Mouse (Mus musculus): Measurements from ENCODE around the gene Pced1b. TPM values are rescaled to one million over a fixed set of nuclear protein-coding genes. Genes with fewer than 3 reads are reported as not detected.

The Pced1b gene
- polyA plus RNA-seq, 1 experiment from 2014 or later = 3.4 TPM

DNA sequence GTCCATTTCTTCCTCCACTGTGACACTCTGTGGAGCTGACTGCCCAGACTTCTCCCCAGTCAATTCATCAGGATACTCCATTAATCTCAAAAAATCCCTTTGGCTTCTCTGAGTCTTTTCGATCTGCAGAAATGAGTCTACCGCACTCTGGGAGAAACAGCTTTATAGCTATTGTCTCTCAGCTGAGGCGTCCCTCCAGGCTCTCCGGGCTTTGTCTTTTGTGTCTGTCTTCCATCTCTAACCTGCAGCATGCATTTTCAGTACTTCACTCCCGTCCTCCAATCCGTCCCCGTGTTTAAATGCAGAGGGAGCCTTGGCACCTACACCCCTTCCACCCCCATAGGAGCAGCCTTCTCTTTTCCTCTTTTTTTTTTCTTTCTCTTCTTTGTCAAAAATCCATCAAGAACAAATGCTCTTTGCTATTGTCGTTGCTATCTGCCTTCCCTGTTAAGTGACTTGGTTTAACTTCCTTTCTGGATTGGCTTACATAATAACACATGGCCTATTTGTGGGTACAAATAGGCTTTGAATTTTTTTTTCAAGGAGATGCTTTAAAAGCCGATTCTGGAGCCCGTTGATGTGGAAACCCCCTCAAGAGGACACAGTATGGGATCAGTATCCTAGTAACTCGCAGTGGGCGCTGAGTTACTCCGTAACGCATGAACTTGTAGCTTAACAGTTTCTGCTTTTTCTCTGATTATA lies 68.0 kb downstream of the Pced1b start:
- Histone ChIP-seq H3K27me3 (ENCODE audit: control insufficient read depth, insufficient read depth, low read depth, low read length) (no peaks in the 10 kb centered on the region), H3K4me2 (ENCODE audit: low read depth, low read length) (no peak overlapping the region), H3K36me3 (ENCODE audit: control insufficient read depth, insufficient read depth) (no peaks in the 10 kb centered on the region), H3K4me1 (ENCODE audit: control insufficient read depth, low read depth, low read length) (no peaks in the 10 kb centered on the region), H3K27ac (ENCODE audit: low read length) (no peak overlapping the region), H3K9ac (ENCODE audit: low read depth, low read length) (no peak overlapping the region), H3K4me3 (ENCODE audit: low read depth, low read length) (no peak overlapping the region), H3K9me3 (replicated peaks; ENCODE audit: control insufficient read depth, low read length) (no peaks in the 10 kb centered on the region)
- 68% methylated on average over 14 of the region's 14 CpGs for WGBS (ENCODE audit: insufficient replicate concordance)
- ATAC-seq (ENCODE audit: low read depth) = no peak

GRCm38 (mm10) chr15:97315422-97315757 lies 68.5 kb downstream of the Pced1b start:
- ATAC-seq (ENCODE audit: low read depth) = no peak
- H3K36me3 ChIP-seq (ENCODE audit: control insufficient read depth, insufficient read depth) = no peaks in the 10 kb centered on the region
- H3K27ac ChIP-seq (ENCODE audit: low read length) = no peak overlapping the region
- no peaks in the 10 kb centered on the region for H3K27me3 ChIP-seq (ENCODE audit: control insufficient read depth, insufficient read depth, low read depth, low read length)
- 43% methylated on average over 9 of the region's 9 CpGs for WGBS (ENCODE audit: insufficient replicate concordance)
- H3K9me3 ChIP-seq (replicated peaks; ENCODE audit: control insufficient read depth, low read length) = no peaks in the 10 kb centered on the region
- no peaks in the 10 kb centered on the region for H3K4me1 ChIP-seq (ENCODE audit: control insufficient read depth, low read depth, low read length)
- no peak overlapping the region for H3K4me2 ChIP-seq (ENCODE audit: low read depth, low read length)
- no peak overlapping the region for H3K9ac ChIP-seq (ENCODE audit: low read depth, low read length)
- H3K4me3 ChIP-seq (ENCODE audit: low read depth, low read length) = no peak overlapping the region

GRCm38 (mm10) chr15:97318365-97319001 lies 71.6 kb downstream of the Pced1b start:
- Histone ChIP-seq H3K27me3 (ENCODE audit: control insufficient read depth, insufficient read depth, low read depth, low read length) (no peaks in the 10 kb centered on the region), H3K36me3 (ENCODE audit: control insufficient read depth, insufficient read depth) (no peaks in the 10 kb centered on the region), H3K4me1 (ENCODE audit: control insufficient read depth, low read depth, low read length) (no peaks in the 10 kb centered on the region), H3K27ac (ENCODE audit: low read length) (no peak overlapping the region), H3K4me2 (ENCODE audit: low read depth, low read length) (no peak overlapping the region), H3K9ac (ENCODE audit: low read depth, low read length) (no peak overlapping the region), H3K4me3 (ENCODE audit: low read depth, low read length) (no peak overlapping the region), H3K9me3 (replicated peaks; ENCODE audit: control insufficient read depth, low read length) (no peaks in the 10 kb centered on the region)
- WGBS (ENCODE audit: insufficient replicate concordance) = 85% methylated on average over 21 of the region's 21 CpGs
- ATAC-seq (ENCODE audit: low read depth) = no peak

GRCm38 (mm10) chr15:97322821-97323220 lies 75.9 kb downstream of the Pced1b start:
- ATAC-seq (ENCODE audit: low read depth) = no peak
- Histone ChIP-seq H3K9me3 (replicated peaks; ENCODE audit: control insufficient read depth, low read length) (no peaks in the 10 kb centered on the region), H3K9ac (ENCODE audit: low read depth, low read length) (no peak overlapping the region), H3K4me2 (ENCODE audit: low read depth, low read length) (no peak overlapping the region), H3K27ac (ENCODE audit: low read length) (no peak overlapping the region), H3K36me3 (ENCODE audit: control insufficient read depth, insufficient read depth) (no peaks in the 10 kb centered on the region), H3K4me1 (ENCODE audit: control insufficient read depth, low read depth, low read length) (no peaks in the 10 kb centered on the region), H3K4me3 (ENCODE audit: low read depth, low read length) (no peak overlapping the region), H3K27me3 (ENCODE audit: control insufficient read depth, insufficient read depth, low read depth, low read length) (no peaks in the 10 kb centered on the region)
- 76% methylated on average over 5 of the region's 5 CpGs for WGBS (ENCODE audit: insufficient replicate concordance)

DNA sequence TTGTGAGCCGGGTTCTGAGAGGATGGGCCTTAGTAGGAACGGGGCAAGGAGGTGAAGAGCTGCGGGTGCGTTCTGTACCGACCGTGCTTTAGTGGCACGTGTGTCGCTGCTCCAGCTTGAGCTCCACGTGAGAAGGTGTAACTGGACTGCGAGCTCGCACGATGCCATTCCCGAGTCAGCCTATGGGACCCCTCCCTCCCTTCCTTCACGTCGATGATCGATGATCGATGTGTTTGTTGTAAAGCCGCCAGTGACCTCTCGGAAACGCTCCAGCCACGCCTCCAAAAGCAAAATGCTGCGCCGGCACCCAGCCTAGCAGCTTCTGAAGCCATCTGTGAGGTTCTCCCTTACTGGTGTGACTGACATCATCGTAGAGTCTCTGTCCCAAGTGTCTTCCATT lies 76.6 kb downstream of the Pced1b start:
- H3K27me3 ChIP-seq (ENCODE audit: control insufficient read depth, insufficient read depth, low read depth, low read length) = no peaks in the 10 kb centered on the region
- no peak overlapping the region for H3K4me3 ChIP-seq (ENCODE audit: low read depth, low read length)

DNA sequence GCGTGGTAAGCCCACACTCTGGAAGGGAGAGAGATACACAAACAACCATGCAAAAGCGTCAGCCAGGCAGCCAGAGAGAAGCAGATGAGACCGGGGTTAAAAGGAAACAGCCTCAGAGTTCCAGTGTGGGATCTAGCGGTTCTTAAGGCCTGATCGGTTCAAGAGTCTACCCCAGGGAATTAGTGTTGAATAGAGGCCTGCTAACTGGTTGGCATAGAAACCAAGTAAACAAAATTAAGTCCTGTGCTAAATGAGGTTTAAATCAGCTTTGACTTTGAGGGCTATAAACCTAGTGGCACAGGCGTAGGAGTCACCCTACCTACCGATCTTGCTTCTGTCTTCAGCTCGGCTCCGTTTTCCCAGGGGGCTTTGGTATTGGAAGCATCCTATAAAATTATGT lies 77.4 kb downstream of the Pced1b start:
- no peak overlapping the region for H3K27ac ChIP-seq (ENCODE audit: low read length)
- 74% methylated on average over 9 of the region's 9 CpGs for WGBS (ENCODE audit: insufficient replicate concordance)
- no peak overlapping the region for H3K4me2 ChIP-seq (ENCODE audit: low read depth, low read length)
- H3K36me3 ChIP-seq (ENCODE audit: control insufficient read depth, insufficient read depth) = no peaks in the 10 kb centered on the region
- no peaks in the 10 kb centered on the region for H3K27me3 ChIP-seq (ENCODE audit: control insufficient read depth, insufficient read depth, low read depth, low read length)
- no peaks in the 10 kb centered on the region for H3K9me3 ChIP-seq (replicated peaks; ENCODE audit: control insufficient read depth, low read length)
- no peaks in the 10 kb centered on the region for H3K4me1 ChIP-seq (ENCODE audit: control insufficient read depth, low read depth, low read length)
- no peak for ATAC-seq (ENCODE audit: low read depth)
- H3K4me3 ChIP-seq (ENCODE audit: low read depth, low read length) = no peak overlapping the region
- H3K9ac ChIP-seq (ENCODE audit: low read depth, low read length) = no peak overlapping the region

More for the DNA sequence above, 76.6 kb downstream of the Pced1b start:
- no peak for ATAC-seq (ENCODE audit: low read depth)
- H3K4me1 ChIP-seq (ENCODE audit: control insufficient read depth, low read depth, low read length) = no peaks in the 10 kb centered on the region
- H3K36me3 ChIP-seq (ENCODE audit: control insufficient read depth, insufficient read depth) = no peaks in the 10 kb centered on the region
- H3K9ac ChIP-seq (ENCODE audit: low read depth, low read length) = no peak overlapping the region
- no peak overlapping the region for H3K27ac ChIP-seq (ENCODE audit: low read length)
- H3K9me3 ChIP-seq (replicated peaks; ENCODE audit: control insufficient read depth, low read length) = no peaks in the 10 kb centered on the region
- 71% methylated on average over 24 of the region's 24 CpGs for WGBS (ENCODE audit: insufficient replicate concordance)
- H3K4me2 ChIP-seq (ENCODE audit: low read depth, low read length) = no peak overlapping the region

- H3K4me2 ChIP-seq (ENCODE audit: low read depth, low read length) = no peak overlapping the region
- H3K4me3 ChIP-seq (ENCODE audit: low read depth, low read length) = no peak overlapping the region
- no peak; the same call in 1 of the 2 replicates for ATAC-seq (ENCODE audit: low read depth)
- H3K9ac ChIP-seq (ENCODE audit: low read depth, low read length) = no peak overlapping the region
- no peaks in the 10 kb centered on the region for H3K36me3 ChIP-seq (ENCODE audit: control insufficient read depth, insufficient read depth)
- H3K4me1 ChIP-seq (ENCODE audit: control insufficient read depth, low read depth, low read length) = no peaks in the 10 kb centered on the region
- 70% methylated on average over 18 of the region's 18 CpGs for WGBS (ENCODE audit: insufficient replicate concordance)
- H3K27me3 ChIP-seq (ENCODE audit: control insufficient read depth, insufficient read depth, low read depth, low read length) = no peaks in the 10 kb centered on the region
- H3K9me3 ChIP-seq (replicated peaks; ENCODE audit: control insufficient read depth, low read length) = no peaks in the 10 kb centered on the region
- no peak overlapping the region for H3K27ac ChIP-seq (ENCODE audit: low read length)
These were observed 80.7 kb downstream of the Pced1b start for GRCm38 (mm10) chr15:97327500-97328081.

DNA sequence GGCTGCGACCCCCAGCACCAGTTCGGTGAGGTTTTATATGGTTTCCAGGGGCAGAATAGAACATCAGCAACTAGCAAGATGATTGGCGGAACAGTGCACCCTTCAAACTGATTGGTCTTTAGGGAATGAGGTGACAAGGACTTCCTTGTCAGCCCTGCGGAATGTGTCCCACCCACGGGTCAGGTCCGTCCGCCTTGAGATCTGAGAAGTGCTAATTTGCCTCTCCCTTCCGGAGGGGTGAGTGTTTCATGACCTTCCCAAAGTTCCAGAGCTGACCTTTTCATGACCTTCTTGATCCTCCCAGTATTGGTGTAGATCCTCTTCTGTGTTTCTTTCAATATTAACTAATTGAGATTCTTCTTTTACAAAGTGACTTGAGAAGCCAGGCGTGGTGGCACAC lies 85.7 kb downstream of the Pced1b start:
- no peaks in the 10 kb centered on the region for H3K27me3 ChIP-seq (ENCODE audit: control insufficient read depth, insufficient read depth, low read depth, low read length)
- no peaks in the 10 kb centered on the region for H3K36me3 ChIP-seq (ENCODE audit: control insufficient read depth, insufficient read depth)
- no peak overlapping the region for H3K9ac ChIP-seq (ENCODE audit: low read depth, low read length)
- 75% methylated on average over 9 of the region's 9 CpGs for WGBS (ENCODE audit: insufficient replicate concordance)
- no peak overlapping the region for H3K4me3 ChIP-seq (ENCODE audit: low read depth, low read length)
- no peaks in the 10 kb centered on the region for H3K9me3 ChIP-seq (replicated peaks; ENCODE audit: control insufficient read depth, low read length)
- H3K27ac ChIP-seq (ENCODE audit: low read length) = no peak overlapping the region
- no peak overlapping the region for H3K4me2 ChIP-seq (ENCODE audit: low read depth, low read length)
- H3K4me1 ChIP-seq (ENCODE audit: control insufficient read depth, low read depth, low read length) = peaks cover 5% of the 10 kb centered on the region
- ATAC-seq (ENCODE audit: low read depth) = no peak

DNA sequence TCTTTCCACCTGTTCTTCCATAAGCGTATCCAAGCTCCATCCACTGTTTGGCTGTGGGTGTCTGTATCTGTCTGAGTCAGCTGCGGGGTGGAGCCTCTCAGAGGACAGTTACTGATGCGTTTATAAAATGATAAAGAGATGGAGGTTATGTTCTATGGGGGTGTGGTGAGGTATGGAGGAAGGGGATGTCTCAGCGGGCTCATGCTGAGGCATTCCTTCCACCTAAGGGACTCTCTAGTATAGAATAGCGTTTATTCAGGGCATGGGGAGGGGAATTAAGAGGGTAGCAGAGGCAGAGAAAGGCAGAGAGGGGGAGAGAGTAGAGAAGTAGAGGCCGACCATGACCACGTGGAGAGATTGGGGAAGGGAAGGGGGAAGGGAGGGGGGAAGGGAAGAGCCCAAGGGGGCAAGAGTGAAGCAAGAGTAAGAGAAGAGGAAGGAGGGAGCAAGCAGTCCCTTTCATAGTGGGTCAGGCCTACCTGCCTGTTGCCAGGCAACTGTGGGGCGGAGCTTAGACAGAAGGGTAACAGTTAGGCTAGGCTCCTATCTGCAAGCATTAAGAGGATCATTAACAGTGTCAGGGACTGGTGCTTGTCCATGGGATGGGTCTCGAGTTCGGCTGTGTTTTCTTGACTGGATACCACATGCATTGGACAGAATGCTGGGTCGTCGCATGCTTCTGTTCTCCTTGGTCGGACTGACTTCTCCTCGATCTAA lies 90.9 kb downstream of the Pced1b start:
- WGBS (ENCODE audit: insufficient replicate concordance) = 20% methylated on average over 14 of the region's 14 CpGs
- Histone ChIP-seq H3K9ac (ENCODE audit: low read depth, low read length) (peak overlapping the region; percentile 49; the same call in 1 of the 2 replicates), H3K27me3 (ENCODE audit: control insufficient read depth, insufficient read depth, low read depth, low read length) (no peaks in the 10 kb centered on the region), H3K36me3 (ENCODE audit: control insufficient read depth, insufficient read depth) (no peaks in the 10 kb centered on the region), H3K9me3 (replicated peaks; ENCODE audit: control insufficient read depth, low read length) (no peaks in the 10 kb centered on the region), H3K4me3 (ENCODE audit: low read depth, low read length) (peak overlapping the region; percentile 25), H3K27ac (ENCODE audit: low read length) (peak overlapping the region; percentile 48), H3K4me1 (ENCODE audit: control insufficient read depth, low read depth, low read length) (peaks cover 27% of the 10 kb centered on the region), H3K4me2 (ENCODE audit: low read depth, low read length) (peak overlapping the region; percentile 67)
- peak; percentile 94 for ATAC-seq (ENCODE audit: low read depth)

All from liver, embryonic 16.5 days (tissue).